Mouse (Mus musculus) olfactory bulb, adult 2 months (tissue): ENCODE measurements around the gene Pclaf.
A peak's percentile ranks its signal among the peaks of the same experiment; 100 is the strongest.

Experiments used
- CTCF ChIP-seq: fragments of 200-500 bp; IDR thresholded peaks from 2 replicates; pipeline ENCODE4 v1.5.1; 2012; ENCODE audit warnings: low read depth, mild to moderate bottlenecking, low read length, moderate library complexity; ENCODE audit not compliant: insufficient read depth
- POLR2A ChIP-seq: fragments of 200-500 bp; IDR thresholded peaks from 2 replicates; pipeline ENCODE4 v1.6.1; 2012; ENCODE audit warnings: mild to moderate bottlenecking, low read depth, low read length, moderate library complexity; ENCODE audit not compliant: insufficient read depth

- 0 out of 2 replicates have a peak, but pooled peaks have one; percentile 31 for TF ChIP-seq POLR2A
- no peak for TF ChIP-seq CTCF
These were observed 18.6 kb downstream of the Pclaf start, which contains the start of the genes Trip4 and Csnk1g1 for GRCm38 (mm10) chr9:65908394-65909300.
